Mouse (Mus musculus) spleen, postnatal 14 days (tissue): ENCODE measurements around the gene Rreb1.
"Not testable (repeated sequence)": the region's sequence is repeated elsewhere in the genome, so short reads cannot be mapped to it uniquely, and the experiment has no call there.

Experiments
- DNase-seq, 2 experiments: peaks; one replicate each; pipeline ENCODE4 v3.0.0; 2021 to 2022; ENCODE audit warnings: low spot score in 2 of 2

Rreb1 gene

DNA sequence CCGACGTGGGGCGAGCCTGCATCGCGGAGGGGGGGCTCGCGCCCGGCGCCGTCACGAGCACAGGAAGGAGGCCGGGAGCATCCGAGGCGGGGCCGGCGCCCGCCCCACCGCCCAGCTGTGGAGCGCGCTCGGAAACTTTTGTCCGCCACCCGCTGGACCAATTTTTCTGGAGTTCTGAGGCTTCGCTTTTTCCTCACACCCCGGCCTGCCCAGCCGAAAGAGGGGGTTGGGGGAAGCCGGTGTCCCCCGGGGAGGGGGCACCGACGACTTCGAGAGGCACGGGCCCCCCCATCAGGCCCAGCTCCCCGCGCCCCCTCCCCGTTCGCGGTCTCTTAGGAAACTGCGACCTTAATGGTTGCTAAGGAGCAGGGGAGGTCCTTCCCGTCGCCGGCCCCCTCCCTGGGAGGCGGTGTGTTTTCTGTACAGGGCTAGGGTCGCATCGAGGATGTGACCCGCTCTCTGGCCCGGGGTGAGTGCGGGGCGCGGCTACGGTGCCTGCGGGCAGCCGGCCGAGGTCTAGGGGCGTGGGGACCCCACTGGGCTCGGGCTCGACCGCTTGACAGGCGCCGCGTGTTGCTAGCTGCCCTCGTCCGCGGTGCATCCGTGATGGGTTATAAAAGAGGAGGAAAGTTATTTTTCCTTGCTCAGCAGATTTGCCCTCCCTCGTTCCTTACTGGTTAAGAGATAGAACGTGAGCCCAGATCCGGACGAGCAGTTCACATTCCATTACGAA lies 49.2 kb downstream of the Rreb1 start:
- DNase-seq = peak; percentile 41 to 51

GRCm38 (mm10) chr13:37827996-37828579 lies 49.9 kb downstream of the Rreb1 start:
- no peak for DNase-seq

GRCm38 (mm10) chr13:37828928-37829327 lies 50.7 kb downstream of the Rreb1 start:
- DNase-seq = no peak

- DNase-seq = no peak
These were observed 52.1 kb downstream of the Rreb1 start for GRCm38 (mm10) chr13:37830256-37830655.

GRCm38 (mm10) chr13:37830874-37831311 lies 52.7 kb downstream of the Rreb1 start:
- DNase-seq = no peak

DNA sequence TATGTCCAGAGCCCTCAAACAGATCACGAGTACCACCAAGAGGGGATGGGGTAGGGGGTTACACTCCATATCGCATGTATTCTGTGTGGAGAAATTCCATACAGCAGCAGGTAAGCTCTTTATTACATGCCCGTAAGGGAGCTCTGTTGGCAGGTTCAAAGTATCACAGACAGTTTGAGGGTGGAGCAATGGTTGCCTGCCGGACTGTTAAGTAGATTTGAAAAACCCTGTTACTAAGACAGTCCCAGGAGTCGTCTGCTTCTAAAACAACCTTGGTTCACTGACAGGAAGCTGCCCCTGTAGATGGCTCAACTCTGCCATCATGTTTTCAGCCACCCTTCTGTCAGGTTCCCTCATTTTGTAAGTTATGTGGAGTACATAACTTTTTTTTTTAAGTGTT lies 54.3 kb downstream of the Rreb1 start:
- DNase-seq = no peak

DNA sequence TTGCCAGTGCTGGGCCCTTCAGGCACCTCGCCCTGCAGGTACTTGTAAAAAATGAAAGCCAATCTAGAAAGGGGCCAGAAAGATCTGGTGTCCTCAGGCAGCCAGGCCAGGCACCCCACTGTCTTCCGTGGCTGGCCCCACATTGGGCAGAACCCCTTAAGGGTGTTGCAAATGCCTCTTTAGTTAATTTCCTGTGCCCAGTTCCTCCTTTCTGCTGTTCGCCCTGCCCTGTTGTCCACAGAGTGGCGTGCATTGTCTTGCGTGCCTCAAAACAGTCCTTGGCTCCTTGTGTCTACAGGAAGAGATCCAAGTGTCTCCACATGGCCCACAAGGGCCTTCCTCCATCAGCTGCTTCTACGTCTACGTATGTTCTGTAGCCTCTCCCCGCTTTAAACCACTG lies 55.3 kb downstream of the Rreb1 start:
- no peak for DNase-seq

DNA sequence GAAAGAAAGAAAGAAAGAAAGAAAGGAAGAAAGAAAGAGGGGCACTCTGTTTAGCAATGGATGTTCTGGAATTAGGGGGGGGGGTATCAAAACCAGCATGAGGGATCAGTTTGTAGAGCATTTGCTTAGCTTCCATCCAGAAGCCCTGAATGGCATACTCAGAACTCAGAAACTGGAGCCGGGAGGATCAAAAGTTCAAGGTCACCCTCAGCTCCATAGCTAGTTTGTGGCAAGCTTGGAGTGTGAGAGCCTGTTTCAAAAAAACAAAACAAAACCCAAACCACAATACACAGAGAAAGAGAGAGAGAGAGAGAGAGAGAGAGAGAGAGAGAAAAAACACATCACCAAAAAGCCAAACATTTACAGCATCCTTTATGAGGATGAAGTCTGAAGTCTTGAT lies 57.1 kb downstream of the Rreb1 start:
- no peak for DNase-seq

- not testable (repeated sequence) for DNase-seq
These were observed 57.6 kb downstream of the Rreb1 start for GRCm38 (mm10) chr13:37835811-37836210.

- DNase-seq = no peak
These were observed 59.2 kb downstream of the Rreb1 start for GRCm38 (mm10) chr13:37837372-37837771.

DNA sequence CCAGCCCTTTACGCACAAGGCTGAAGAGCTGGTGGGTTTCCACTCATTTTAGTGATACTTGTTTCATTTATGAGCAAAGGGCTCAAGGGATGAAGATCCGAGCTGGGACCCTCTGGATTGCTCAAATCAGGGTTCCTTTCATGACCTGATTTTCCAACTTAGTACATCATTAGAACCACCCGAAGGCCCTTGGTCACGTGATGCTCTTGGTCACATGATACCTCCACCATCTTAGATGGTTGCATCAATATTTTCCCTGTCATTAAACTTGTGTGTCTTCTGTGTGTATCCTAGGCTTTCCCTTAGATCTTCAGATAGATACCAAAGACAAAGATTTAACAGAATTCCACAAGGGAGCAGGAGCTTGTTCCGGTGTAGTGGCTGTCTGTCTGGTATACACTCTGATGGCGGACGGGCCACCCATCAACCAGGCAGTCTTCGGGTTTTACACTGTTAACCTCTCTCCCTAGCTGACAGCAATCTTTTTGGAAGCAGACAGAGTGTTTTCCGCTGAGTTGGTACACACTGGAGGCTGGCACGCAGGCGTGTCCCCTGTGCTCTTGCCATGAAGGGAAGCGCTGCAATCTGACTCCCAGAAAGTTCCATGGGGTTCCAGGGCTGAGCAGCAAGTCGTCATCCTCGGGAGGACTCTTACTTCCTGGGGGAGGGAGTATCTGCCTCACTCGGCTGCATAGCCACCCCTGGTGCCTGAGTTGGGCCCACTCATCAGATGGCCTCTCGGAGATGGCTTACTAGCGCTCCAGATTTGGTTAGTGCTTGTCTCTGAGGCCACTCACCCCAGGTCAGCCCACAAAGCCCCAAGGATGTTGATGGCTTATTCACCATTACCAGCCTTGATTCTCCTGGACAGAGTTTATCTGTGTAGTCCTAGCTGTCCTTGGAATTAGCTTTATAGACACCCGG lies 60.3 kb downstream of the Rreb1 start:
- no peak for DNase-seq

DNA sequence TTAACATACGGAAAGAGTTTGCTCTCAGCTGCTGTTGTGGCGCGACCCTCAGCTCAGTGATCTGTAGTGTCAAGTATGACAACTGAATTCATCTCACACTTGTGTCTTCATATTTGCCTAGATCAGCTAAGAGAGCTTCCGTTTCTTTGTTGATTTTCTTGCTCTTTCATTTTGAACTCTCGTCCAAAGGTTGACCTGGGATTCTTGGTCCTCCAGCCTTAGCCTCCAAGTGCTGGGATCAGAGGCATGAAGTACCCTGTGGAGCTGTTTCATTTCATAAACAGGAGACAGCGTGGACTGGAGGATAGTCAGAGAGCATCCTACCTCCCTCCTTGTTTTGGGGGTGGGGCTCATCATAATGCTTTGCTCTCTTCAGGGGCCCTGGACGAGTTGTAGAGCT lies 65.0 kb downstream of the Rreb1 start:
- DNase-seq = no peak

GRCm38 (mm10) chr13:37843844-37844243 lies 65.6 kb downstream of the Rreb1 start:
- DNase-seq = no peak

DNA sequence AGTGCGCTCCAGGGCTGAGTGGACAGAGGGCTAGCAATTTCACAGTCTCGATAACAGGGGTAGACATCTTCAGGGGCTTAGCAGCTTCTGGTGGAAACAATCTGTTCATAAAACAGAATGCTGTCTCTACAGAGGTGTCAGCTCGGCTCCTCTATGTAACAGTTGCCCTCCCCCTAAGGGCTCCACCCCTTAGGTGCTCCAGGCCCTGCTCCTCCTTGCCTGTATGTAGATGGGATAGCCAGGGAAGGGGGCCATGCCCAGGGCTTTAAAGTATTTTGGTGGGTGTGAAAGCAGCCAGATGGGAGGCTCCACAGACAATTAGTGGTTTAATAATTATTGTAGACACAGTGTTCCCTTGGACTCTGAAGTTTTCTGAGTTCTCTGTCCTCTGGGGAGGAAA lies 67.0 kb downstream of the Rreb1 start:
- DNase-seq = no peak

GRCm38 (mm10) chr13:37845641-37846040 lies 67.4 kb downstream of the Rreb1 start:
- DNase-seq = no peak

DNA sequence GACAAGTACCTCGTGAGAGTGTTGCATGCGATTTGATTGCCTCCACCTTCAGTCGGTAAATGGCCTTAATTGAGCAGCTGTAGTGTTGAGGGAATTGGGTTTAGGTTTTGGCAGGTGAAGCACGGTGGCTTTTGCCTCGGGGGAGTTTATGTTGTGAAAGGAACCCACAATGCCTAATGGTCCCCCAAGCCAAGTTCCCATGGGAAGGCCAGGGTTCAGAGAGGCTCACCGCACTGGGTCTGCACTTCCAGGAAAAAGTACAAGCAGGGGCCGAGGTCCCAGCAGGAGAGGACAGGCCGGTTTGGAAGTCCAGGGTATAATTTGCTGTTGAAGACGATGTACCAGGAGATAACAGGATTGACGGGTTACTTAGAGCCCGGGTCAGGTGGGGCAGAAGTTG lies 68.3 kb downstream of the Rreb1 start:
- DNase-seq = no peak

DNA sequence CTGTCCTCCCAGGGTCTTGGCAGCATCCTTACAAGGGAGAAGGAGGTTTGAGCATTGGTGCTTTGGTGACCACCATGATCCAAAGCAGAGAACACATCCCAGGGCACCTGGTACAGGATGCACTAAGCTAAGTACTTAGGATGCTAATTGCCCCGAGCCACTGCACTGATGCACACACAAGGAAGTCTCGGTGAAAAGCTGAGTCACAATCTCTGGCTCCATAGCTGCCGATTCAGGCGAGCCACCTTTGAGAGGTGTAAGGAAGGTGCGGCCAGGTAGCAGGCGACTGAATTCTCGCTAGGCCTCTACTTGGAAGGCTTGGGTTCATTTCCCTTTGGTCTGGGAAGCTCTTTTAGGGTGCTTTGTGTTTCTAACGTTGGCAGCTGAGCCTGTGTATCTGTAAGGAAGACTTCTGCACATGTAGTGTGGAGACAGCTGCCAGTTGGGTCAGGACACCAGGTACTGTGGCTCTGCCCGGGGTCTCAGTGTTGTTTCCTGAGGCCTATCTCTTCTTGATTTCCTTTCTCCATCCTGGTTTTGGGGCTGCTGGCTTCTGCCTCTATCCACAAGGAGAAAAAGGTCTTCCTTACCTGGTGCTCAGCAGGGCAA lies 68.9 kb downstream of the Rreb1 start:
- no peak for DNase-seq

- DNase-seq = no peak
These were observed 69.6 kb downstream of the Rreb1 start for GRCm38 (mm10) chr13:37847601-37848358.

- no peak for DNase-seq
These were observed 70.2 kb downstream of the Rreb1 start for GRCm38 (mm10) chr13:37848438-37848837.

DNA sequence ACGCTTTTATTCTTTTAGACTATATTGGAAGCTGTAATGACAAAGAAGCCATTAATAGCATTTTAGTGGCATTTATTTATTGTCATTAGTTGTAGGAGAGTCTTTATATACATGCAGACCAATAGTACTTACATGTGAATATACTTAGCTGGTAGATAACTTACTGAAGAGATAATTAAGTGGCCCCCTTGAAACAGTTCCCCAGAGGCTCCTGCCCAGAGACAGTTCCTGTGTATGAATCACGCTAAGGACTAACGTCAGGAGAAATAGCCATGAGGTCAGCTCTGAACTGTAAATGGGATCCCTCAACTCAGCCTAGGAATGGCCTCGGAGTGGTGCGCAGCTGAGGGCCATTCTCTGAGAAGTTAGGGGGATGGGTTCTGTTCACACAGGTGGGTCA lies 73.4 kb downstream of the Rreb1 start:
- no peak for DNase-seq

DNA sequence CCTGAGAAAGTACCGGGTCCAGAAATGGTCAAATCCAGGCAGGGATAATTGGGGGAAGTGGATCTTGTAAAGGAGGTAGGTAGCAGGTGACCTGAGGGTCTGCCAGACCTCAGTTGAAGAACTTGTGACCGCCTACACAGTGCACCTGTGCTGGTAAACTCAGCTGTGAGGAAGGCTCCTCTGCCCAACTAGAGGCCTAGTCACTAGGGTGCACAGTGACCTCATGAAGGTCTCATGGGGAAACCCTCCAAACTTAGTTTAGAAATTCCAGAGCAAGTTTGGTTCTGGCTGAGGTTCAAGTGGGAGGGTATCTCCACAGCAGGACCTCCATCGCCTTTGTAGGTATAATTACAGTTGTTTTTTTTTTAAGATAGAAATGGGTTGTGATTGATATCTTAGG lies 74.7 kb downstream of the Rreb1 start:
- DNase-seq = no peak
